Mouse (Mus musculus) MEL (cell line): ENCODE data around the gene Dusp14.

Experiments
- CHD2 ChIP-seq: IDR thresholded peaks from 2 replicates; pipeline ENCODE4 v1.6.1; 2011; ENCODE audit warnings: low read length, improper control_type of control experiment
- CTCF ChIP-seq, 3 experiments: IDR thresholded peaks in 2 of 3; conservative IDR thresholded peaks in 1 of 3; 2 replicates each; pipeline ENCODE4 v1.5.1; 2011 to 2012; ENCODE audit warnings: low read length in 3 of 3, low read depth in 2 of 3, mild to moderate bottlenecking in 2 of 3, improper control_type of control experiment in 1 of 3, inconsistent platforms in 1 of 3, mixed read lengths in 1 of 3, moderate library complexity in 1 of 3; ENCODE audit not compliant: control insufficient read depth in 1 of 3, insufficient read depth in 1 of 3, poor library complexity in 1 of 3, severe bottlenecking in 1 of 3
- EP300 ChIP-seq, 2 experiments: IDR thresholded peaks; 2 replicates each; pipeline ENCODE4 v1.6.1; 2011; ENCODE audit warnings: improper control_type of control experiment in 2 of 2, low read length in 2 of 2, low read depth in 1 of 2, mild to moderate bottlenecking in 1 of 2
- MAFK ChIP-seq: IDR thresholded peaks from 2 replicates; pipeline ENCODE4 v1.6.1; 2011; ENCODE audit warnings: low read depth, mild to moderate bottlenecking, low read length, improper control_type of control experiment, borderline replicate concordance
- MAX ChIP-seq: IDR thresholded peaks from 2 replicates; pipeline ENCODE4 v1.6.1; 2011; ENCODE audit warnings: low read length, improper control_type of control experiment
- ZMIZ1 ChIP-seq: IDR thresholded peaks from 2 replicates; pipeline ENCODE4 v1.6.1; 2012; ENCODE audit warnings: low read depth, mild to moderate bottlenecking, inconsistent platforms, low read length, improper control_type of control experiment, moderate library complexity

DNA sequence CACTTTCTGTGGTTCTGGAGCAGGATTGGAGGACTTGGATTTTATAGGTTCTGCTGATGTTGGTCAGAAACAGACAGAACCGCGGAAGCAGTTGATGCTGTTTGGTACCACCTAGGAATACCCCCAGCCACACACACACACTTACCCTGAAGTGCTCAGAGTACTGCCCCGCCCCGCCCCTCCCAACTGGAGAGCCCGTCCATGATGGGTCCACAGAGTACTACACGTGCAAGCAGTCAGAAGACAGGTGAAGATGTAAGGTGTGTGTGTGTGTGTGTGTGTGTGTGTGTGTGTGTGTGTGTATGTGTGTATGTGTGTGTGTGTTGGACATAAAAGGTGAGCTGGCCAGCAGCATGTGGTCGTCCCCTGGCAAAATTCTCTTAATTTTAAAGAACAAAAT is 16.0 kb downstream of the Dusp14 start:
- TF ChIP-seq CHD2 (no peak), ZMIZ1 (no peak), CTCF (IDR thresholded peaks at IDR 0.05 in 2 of 3, conservative IDR thresholded peaks at IDR 0.05 in 1 of 3; ENCODE audit: control insufficient read depth in 1 of 3, insufficient read depth in 1 of 3, low read depth in 2 of 3, low read length in 3 of 3, poor library complexity in 1 of 3, severe bottlenecking in 1 of 3) (no peak), MAX (no peak), EP300 (IDR thresholded peaks at IDR 0.05; ENCODE audit: low read depth in 1 of 2, low read length in 2 of 2) (no peak), MAFK (no peak)
